Mouse (Mus musculus): ENCODE results near the gene Smoc2. TPM values are rescaled to one million over a fixed set of nuclear protein-coding genes. Genes with fewer than 3 reads are reported as not detected.

Gene Smoc2
- total RNA-seq, 2 experiments from 2014 or later: 71.5 to 71.9 TPM

- no peak for DNase-seq (ENCODE audit: low spot score)
These were observed 128.6 kb downstream of the Smoc2 start for GRCm38 (mm10) chr17:14407874-14408273.

GRCm38 (mm10) chr17:14412460-14412859, 133.2 kb downstream of the Smoc2 start:
- DNase-seq (ENCODE audit: low spot score): no peak

- no peak for DNase-seq (ENCODE audit: low spot score)
These were observed 135.2 kb downstream of the Smoc2 start for GRCm38 (mm10) chr17:14414511-14414910.

- peak; percentile 24 for DNase-seq (ENCODE audit: low spot score)
These were observed 141.2 kb downstream of the Smoc2 start for GRCm38 (mm10) chr17:14420460-14421046.

- DNase-seq (ENCODE audit: low spot score): no peak
These were observed 147.2 kb downstream of the Smoc2 start for GRCm38 (mm10) chr17:14426481-14426880.

GRCm38 (mm10) chr17:14434717-14435116, 155.4 kb downstream of the Smoc2 start:
- no peak for DNase-seq (ENCODE audit: low spot score)

GRCm38 (mm10) chr17:14445611-14446010, 166.3 kb downstream of the Smoc2 start:
- DNase-seq (ENCODE audit: low spot score): no peak

GRCm38 (mm10) chr17:14447275-14447674, 168.0 kb downstream of the Smoc2 start:
- no peak for DNase-seq (ENCODE audit: low spot score)

Other genes with a start within 250 kb of the Smoc2 start
- not detected for gene Gm7358, start 220.0 kb upstream of the Smoc2 start, total RNA-seq (2021)
- 1 to 10 TPM; 1.5 to 3.5 TPM for gene Dact2, start 75.2 kb upstream of the Smoc2 start, total RNA-seq (2021)

Measured in gastrocnemius, adult 18-20 months (tissue).